Mouse (Mus musculus) liver, embryonic 12.5 days (tissue): ENCODE data around the gene Npy4r. TPM values are rescaled to one million over a fixed set of nuclear protein-coding genes. Genes with fewer than 3 reads are reported as not detected.
A peak's percentile ranks its signal among the peaks of the same experiment; 100 is the strongest.

Source experiments
- ATAC-seq: fragments of 200-750 bp; cut with Nextera tagmentation; 2 replicates; pipeline ENCODE4 v1.8.0; 2017; ENCODE audit warnings: moderate number of reproducible peaks, mild to moderate bottlenecking, moderate library complexity
- H3K27ac ChIP-seq: fragments of 300-500 bp; sonication (generic); 2 replicates; pipeline ENCODE4 v1.5.1; 2016; ENCODE audit warnings: mild to moderate bottlenecking
- H3K27me3 ChIP-seq: fragments of 300-500 bp; sonication (generic); replicated peaks from 2 replicates; pipeline ENCODE4 v1.6.1; 2016; ENCODE audit warnings: mild to moderate bottlenecking, moderate library complexity
- H3K36me3 ChIP-seq: fragments of 300-500 bp; sonication (generic); 2 replicates; pipeline ENCODE4 v1.6.1; 2016; ENCODE audit warnings: mild to moderate bottlenecking, moderate library complexity
- H3K4me1 ChIP-seq: fragments of 300-500 bp; sonication (generic); 2 replicates; pipeline ENCODE4 v1.6.1; 2016
- H3K4me2 ChIP-seq: fragments of 300-500 bp; sonication (generic); 2 replicates; pipeline ENCODE4 v1.6.1; 2016; ENCODE audit warnings: mild to moderate bottlenecking, moderate library complexity
- H3K4me3 ChIP-seq: fragments of 300-500 bp; sonication (generic); 2 replicates; pipeline ENCODE4 v1.5.1; 2016; ENCODE audit warnings: mild to moderate bottlenecking, moderate library complexity
- H3K9ac ChIP-seq: fragments of 300-500 bp; sonication (generic); 2 replicates; pipeline ENCODE4 v1.6.1; 2016; ENCODE audit warnings: mild to moderate bottlenecking, moderate library complexity
- H3K9me3 ChIP-seq: fragments of 300-500 bp; sonication (generic); replicated peaks from 2 replicates; pipeline ENCODE4 v1.6.1; 2016; ENCODE audit warnings: mild to moderate bottlenecking, moderate library complexity
- WGBS: fragments of 180-500 bp; shearing (Covaris S2); methylation state at CpG from one replicate; pipeline ENCODE4 v1.1.7; 2016; ENCODE audit not compliant: insufficient replicate concordance; 5-methylcytosine and 5-hydroxymethylcytosine counted together
- polyA plus RNA-seq: library from polyadenylated mRNA; unstranded; fragments of >200 nt; fragmentation: Nextera tagmentation; extraction: Ambion mirVana; gene quantifications from 2 replicates; pipeline ENCODE4 v1.2.1, GENCODE M21; 2016

Npy4r gene
- polyA plus RNA-seq, 1 experiment from 2014 or later, result not detected

DNA sequence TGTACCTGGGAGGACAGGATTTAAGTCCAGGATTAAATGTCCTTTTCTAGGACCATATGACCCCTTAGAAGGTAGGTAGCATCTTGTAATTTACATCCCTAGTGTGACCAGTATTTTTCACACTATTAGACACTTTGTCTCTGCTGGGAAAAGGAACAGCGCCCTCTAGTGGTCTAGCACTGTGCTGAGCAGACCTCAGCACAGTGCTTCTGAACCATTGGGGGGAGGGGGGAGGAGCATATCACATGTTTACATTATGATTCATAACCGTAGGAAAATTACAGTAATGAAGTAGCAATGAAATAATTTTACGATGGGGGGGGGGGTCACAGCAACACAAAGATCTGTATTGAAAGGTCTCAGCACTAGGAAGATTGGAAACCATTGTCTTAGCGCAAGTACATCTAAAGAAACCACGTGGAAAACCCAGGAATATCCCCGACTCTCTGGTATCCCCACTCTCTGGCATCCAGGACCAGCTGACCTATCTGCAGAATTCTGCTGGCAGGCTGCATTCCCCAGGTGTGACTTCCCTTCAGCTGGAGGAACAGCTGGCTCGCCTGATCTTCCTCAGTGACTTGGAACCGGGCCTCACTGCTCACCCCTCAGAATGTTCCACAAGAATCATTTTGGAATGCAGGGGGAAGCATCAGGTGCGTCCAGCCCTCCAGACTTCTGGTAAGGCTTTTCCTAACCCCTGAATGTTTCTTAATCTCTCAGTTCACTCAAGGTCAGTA lies 2.5 kb upstream of the Npy4r start:
- H3K27me3 ChIP-seq, result peaks cover 8% of the 10 kb centered on the region
- no peak overlapping the region for H3K4me3 ChIP-seq
- no peaks in the 10 kb centered on the region for H3K9me3 ChIP-seq
- WGBS, result 50% methylated on average over 9 of the region's 9 CpGs
- no peak overlapping the region for H3K27ac ChIP-seq
- 0 out of 2 replicates have a peak, but pooled peaks cover 4% of the 10 kb centered on the region for H3K4me1 ChIP-seq
- no peak overlapping the region for H3K4me2 ChIP-seq
- no peak overlapping the region for H3K9ac ChIP-seq
- no peaks in the 10 kb centered on the region for H3K36me3 ChIP-seq
- ATAC-seq, result 0 out of 2 replicates have a peak, but pooled peaks have one; percentile 42

DNA sequence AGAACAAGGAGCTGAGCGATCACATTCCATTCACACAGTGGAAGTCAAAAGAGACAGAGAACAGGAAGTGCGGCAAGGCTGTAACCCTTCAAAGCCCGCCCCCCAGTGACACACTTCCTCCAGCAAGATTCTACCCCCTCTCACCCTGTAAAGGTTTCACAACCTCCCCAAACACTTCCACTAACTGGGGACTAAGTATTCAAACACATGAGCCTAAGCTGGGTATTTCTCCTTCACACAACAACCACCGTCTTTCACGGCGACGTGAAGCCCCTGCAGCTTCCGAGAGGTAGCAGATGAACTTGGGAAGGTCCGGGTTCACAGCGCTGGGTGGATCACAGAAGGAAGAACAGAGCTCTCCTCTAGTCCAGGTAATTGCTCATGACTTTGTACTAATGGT lies 9.4 kb downstream of the Npy4r start:
- ATAC-seq, result no peak
- H3K27ac ChIP-seq, result no peak overlapping the region
- H3K4me3 ChIP-seq, result no peak overlapping the region
- no peaks in the 10 kb centered on the region for H3K36me3 ChIP-seq
- WGBS, result 71% methylated on average over 10 of the region's 10 CpGs
- H3K9ac ChIP-seq, result no peak overlapping the region
- no peak overlapping the region for H3K4me2 ChIP-seq
- H3K9me3 ChIP-seq, result no peaks in the 10 kb centered on the region
- no peaks in the 10 kb centered on the region for H3K27me3 ChIP-seq
- no peaks in the 10 kb centered on the region for H3K4me1 ChIP-seq

GRCm38 (mm10) chr14:34142316-34142715 lies 10.0 kb downstream of the Npy4r start:
- ATAC-seq, result no peak
- Histone ChIP-seq H3K4me2 (no peak overlapping the region), H3K27me3 (no peaks in the 10 kb centered on the region), H3K4me3 (no peak overlapping the region), H3K9ac (no peak overlapping the region), H3K9me3 (no peaks in the 10 kb centered on the region), H3K36me3 (no peaks in the 10 kb centered on the region), H3K27ac (no peak overlapping the region), H3K4me1 (no peaks in the 10 kb centered on the region)
- 38% methylated on average over 1 of the region's 1 CpGs for WGBS

DNA sequence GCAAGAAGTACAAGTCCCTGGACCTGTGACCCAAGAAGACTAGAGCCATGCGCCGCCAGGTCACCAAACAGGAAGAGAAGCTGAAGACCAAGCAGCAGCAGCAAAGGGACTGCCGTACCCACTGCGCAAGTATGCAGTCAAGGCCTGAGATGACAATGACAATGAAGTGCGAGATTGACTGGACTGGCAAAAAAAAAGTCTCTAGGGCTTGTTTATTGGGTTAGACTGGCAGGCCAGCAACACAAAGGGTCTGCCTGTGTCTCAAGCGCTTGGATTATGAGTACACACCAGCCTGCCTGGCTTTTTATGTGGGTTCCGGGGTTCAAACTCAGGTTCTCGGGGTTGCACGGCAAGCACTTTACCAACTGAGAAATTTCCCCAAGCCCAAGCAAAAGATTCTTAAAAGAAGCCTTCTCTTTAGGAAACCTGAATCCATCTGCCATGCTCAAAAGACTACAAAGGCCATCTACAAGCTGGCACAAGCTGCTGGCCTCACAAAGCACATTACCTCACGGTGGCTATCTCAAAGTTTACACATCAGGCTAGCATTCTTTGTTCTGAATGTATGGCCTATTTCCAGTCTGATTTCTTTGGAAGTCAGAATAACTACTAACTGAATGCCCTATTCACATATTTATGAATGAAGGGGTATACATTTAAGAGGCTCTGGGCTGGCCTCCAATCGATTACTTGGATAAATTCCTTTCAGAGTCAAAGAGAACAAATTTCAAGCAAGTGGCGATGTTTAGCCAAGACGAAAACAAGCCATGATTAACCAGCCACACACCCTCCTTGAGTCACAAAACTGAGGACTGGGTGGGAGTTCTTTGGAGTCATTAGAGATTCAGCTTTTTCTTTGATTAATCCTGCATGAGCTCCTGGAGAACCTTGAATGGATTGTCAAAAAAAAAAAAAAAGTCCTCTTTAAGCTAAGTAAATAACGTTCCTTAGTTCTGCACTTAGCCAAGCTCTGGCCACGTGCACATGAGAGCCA lies 12.3 kb downstream of the Npy4r start:
- H3K36me3 ChIP-seq, result no peaks in the 10 kb centered on the region
- H3K4me2 ChIP-seq, result no peak overlapping the region
- 73% methylated on average over 15 of the region's 15 CpGs for WGBS
- no peak overlapping the region for H3K4me3 ChIP-seq
- H3K27ac ChIP-seq, result no peak overlapping the region
- no peak overlapping the region for H3K9ac ChIP-seq
- ATAC-seq, result no peak
- no peaks in the 10 kb centered on the region for H3K9me3 ChIP-seq
- H3K27me3 ChIP-seq, result no peaks in the 10 kb centered on the region
- no peaks in the 10 kb centered on the region for H3K4me1 ChIP-seq

GRCm38 (mm10) chr14:34135391-34135790 lies 16.9 kb downstream of the Npy4r start:
- Histone ChIP-seq H3K36me3 (no peaks in the 10 kb centered on the region), H3K9ac (no peak overlapping the region), H3K27ac (no peak overlapping the region), H3K9me3 (no peaks in the 10 kb centered on the region), H3K4me3 (no peak overlapping the region), H3K4me1 (no peaks in the 10 kb centered on the region), H3K4me2 (no peak overlapping the region), H3K27me3 (no peaks in the 10 kb centered on the region)
- no peak for ATAC-seq

DNA sequence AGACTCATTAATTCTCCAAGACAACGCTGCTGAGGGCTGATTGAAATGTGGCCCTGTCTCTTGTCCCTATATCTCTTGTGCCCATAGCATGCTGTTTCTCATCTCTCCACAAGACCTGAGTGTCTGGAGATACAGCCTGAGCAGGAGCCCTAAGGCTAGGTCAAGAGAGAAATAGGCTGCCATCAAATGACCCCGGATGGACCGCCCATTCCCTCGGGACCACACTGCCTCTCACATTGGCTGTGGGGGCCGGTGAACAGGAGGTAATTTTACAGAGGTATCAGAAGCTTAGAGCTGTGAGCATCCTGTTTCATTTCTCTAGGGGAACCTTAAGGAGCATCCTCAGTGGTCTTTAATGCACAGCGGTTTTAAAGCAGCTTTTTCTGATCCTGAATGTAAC lies 21.1 kb downstream of the Npy4r start:
- Histone ChIP-seq H3K9me3 (no peaks in the 10 kb centered on the region), H3K36me3 (no peaks in the 10 kb centered on the region), H3K27me3 (no peaks in the 10 kb centered on the region), H3K9ac (no peak overlapping the region), H3K4me1 (no peaks in the 10 kb centered on the region), H3K4me3 (no peak overlapping the region), H3K27ac (no peak overlapping the region), H3K4me2 (no peak overlapping the region)
- WGBS, result 64% methylated on average over 6 of the region's 6 CpGs
- ATAC-seq, result no peak

GRCm38 (mm10) chr14:34121691-34122090 lies 30.6 kb downstream of the Npy4r start:
- Histone ChIP-seq H3K9ac (no peak overlapping the region), H3K9me3 (no peaks in the 10 kb centered on the region), H3K27ac (no peak overlapping the region), H3K4me2 (no peak overlapping the region), H3K4me1 (no peaks in the 10 kb centered on the region), H3K27me3 (no peaks in the 10 kb centered on the region), H3K4me3 (no peak overlapping the region), H3K36me3 (no peaks in the 10 kb centered on the region)
- no peak for ATAC-seq
- 85% methylated on average over 4 of the region's 4 CpGs for WGBS

DNA sequence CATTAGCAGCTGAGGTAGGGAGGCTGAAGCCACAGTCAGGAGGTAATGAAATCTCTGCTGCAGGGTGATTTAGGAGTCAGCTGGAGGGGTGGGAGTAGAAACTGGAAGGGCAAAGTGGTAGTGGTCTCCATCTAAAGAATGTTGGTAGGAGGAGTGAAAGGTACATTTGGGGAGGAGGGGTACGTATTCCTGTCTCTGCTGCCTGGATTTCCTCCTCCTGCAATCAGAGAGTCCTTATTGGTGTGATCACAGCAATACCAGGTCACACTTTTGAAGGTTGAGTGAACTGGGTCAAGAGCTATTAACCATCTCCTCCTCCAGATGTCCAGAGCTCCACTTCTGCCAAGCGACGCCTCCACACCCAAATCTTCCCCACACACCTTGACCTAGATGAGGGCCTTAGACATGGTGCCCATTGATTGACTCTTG lies 31.4 kb downstream of the Npy4r start:
- Histone ChIP-seq H3K27ac (no peak overlapping the region), H3K4me2 (no peak overlapping the region), H3K9me3 (no peaks in the 10 kb centered on the region), H3K4me3 (no peak overlapping the region), H3K4me1 (no peaks in the 10 kb centered on the region), H3K27me3 (no peaks in the 10 kb centered on the region), H3K9ac (no peak overlapping the region), H3K36me3 (no peaks in the 10 kb centered on the region)
- no peak for ATAC-seq
- WGBS, result 47% methylated on average over 3 of the region's 3 CpGs

DNA sequence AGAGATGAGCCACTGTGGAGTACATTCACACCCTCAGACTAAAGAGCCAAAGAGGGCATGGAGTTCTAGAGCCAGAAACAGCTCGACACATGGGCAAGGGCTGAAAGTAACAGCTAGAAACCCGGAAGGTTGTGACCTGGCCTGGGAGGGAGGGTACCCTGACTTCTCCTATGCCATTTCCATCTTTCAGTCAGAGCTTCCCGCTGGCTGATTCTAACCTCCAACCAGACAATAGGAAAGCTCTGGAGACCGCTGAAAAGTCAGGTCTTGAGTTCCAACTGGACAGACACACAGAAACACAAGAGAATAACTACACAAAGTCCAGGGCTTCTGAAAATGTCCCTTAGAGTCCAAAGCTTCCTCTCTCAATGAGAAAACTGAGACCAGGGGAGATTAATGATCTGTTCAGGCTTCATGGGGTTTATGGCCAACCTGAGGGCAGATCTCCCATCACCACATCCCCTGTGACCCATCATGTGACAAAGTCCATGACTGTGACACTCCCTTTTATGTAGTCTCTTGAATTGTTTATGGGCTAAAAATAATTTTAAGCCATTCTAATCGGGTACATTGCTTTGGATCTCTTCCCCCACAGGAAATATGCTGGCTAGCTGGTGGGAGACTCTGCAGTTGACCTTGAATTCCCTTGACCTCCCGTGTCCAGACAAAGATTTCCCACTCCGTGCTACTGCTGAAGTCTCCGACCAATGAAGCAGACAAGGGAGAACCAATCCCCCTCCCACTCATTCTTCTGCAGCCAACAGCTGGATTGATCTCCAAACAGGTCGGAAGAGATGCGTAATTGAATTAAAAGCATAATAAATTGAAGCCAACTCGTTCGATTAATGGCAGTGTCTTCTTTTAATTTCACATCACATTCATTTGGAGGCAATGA lies 32.0 kb downstream of the Npy4r start:
- WGBS, result 59% methylated on average over 12 of the region's 12 CpGs
- Histone ChIP-seq H3K4me2 (no peak overlapping the region), H3K4me3 (no peak overlapping the region), H3K36me3 (no peaks in the 10 kb centered on the region), H3K27ac (no peak overlapping the region), H3K27me3 (no peaks in the 10 kb centered on the region), H3K4me1 (no peaks in the 10 kb centered on the region), H3K9ac (no peak overlapping the region), H3K9me3 (no peaks in the 10 kb centered on the region)
- ATAC-seq, result no peak

- Histone ChIP-seq H3K27ac (no peak overlapping the region), H3K36me3 (no peaks in the 10 kb centered on the region), H3K4me1 (no peaks in the 10 kb centered on the region), H3K9me3 (no peaks in the 10 kb centered on the region), H3K4me2 (no peak overlapping the region), H3K4me3 (no peak overlapping the region), H3K9ac (no peak overlapping the region), H3K27me3 (no peaks in the 10 kb centered on the region)
- no peak for ATAC-seq
- WGBS, result 53% methylated on average over 7 of the region's 7 CpGs
These were observed 33.1 kb downstream of the Npy4r start for GRCm38 (mm10) chr14:34119046-34119723.

DNA sequence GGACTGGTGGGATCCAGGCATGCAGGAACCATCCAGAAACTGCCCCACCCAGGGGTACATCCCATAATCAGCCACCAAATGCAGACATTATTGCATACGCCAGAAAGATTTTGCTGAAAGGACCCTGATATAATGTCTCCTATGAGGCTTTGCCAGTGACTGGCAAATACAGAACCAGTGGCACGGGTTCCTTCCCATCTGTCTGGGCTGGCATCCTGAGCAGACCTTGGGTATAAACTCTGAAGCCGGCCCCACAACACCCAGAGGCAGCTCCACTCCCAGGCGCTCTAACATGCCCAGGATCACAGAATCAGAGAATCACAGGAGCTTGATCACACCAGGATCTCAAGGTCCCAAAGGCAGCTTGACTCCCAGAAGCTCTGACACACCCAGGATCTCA lies 38.0 kb downstream of the Npy4r start:
- Histone ChIP-seq H3K4me3 (no peak overlapping the region), H3K9ac (no peak overlapping the region), H3K27ac (no peak overlapping the region), H3K9me3 (no peaks in the 10 kb centered on the region), H3K4me2 (no peak overlapping the region), H3K36me3 (no peaks in the 10 kb centered on the region), H3K4me1 (no peaks in the 10 kb centered on the region), H3K27me3 (no peaks in the 10 kb centered on the region)
- 58% methylated on average over 4 of the region's 4 CpGs for WGBS
- ATAC-seq, result no peak
